Mouse (Mus musculus) neural tube, embryonic 12.5 days (tissue): ENCODE data around the gene Aurka. TPM values are rescaled to one million over a fixed set of nuclear protein-coding genes. Genes with fewer than 3 reads are reported as not detected.

ENCODE experiments used
- ATAC-seq: fragments of 200-750 bp; cut with Nextera tagmentation; 2 replicates; pipeline ENCODE4 v1.8.0; 2017; ENCODE audit warnings: low read depth, mild to moderate bottlenecking, moderate TSS enrichment, moderate library complexity; ENCODE audit not compliant: low FRiP score
- H3K27ac ChIP-seq: fragments of 300-500 bp; sonication (generic); 2 replicates; pipeline ENCODE4 v1.5.1; 2016
- H3K27me3 ChIP-seq: fragments of 300-500 bp; sonication (generic); replicated peaks from 2 replicates; pipeline ENCODE4 v1.6.1; 2016; ENCODE audit warnings: mild to moderate bottlenecking
- H3K36me3 ChIP-seq: fragments of 300-500 bp; sonication (generic); 2 replicates; pipeline ENCODE4 v1.6.1; 2016; ENCODE audit warnings: mild to moderate bottlenecking
- H3K4me1 ChIP-seq: fragments of 300-500 bp; sonication (generic); 2 replicates; pipeline ENCODE4 v1.6.1; 2016
- H3K4me2 ChIP-seq: fragments of 300-500 bp; sonication (generic); replicated peaks from 2 replicates; pipeline ENCODE4 v1.6.1; 2016; ENCODE audit warnings: mild to moderate bottlenecking
- H3K4me3 ChIP-seq: fragments of 300-500 bp; sonication (generic); 2 replicates; pipeline ENCODE4 v1.5.1; 2016
- H3K9ac ChIP-seq: fragments of 300-500 bp; sonication (generic); 2 replicates; pipeline ENCODE4 v1.6.1; 2016; ENCODE audit warnings: mild to moderate bottlenecking
- H3K9me3 ChIP-seq: fragments of 300-500 bp; sonication (generic); 2 replicates; pipeline ENCODE4 v1.6.1; 2016; ENCODE audit warnings: mild to moderate bottlenecking
- WGBS: fragments of 180-500 bp; shearing (Covaris S2); methylation state at CpG from one replicate; pipeline ENCODE4 v1.1.7; 2016; 5-methylcytosine and 5-hydroxymethylcytosine counted together
- polyA plus RNA-seq: library from polyadenylated mRNA; unstranded; fragments of >200 nt; fragmentation: Nextera tagmentation; extraction: Ambion mirVana; gene quantifications from 2 replicates; pipeline ENCODE4 v1.2.1, GENCODE M21; 2016

Gene Aurka
- 84.6 and 87.3 TPM in 2 replicates for polyA plus RNA-seq

- Histone ChIP-seq H3K4me1 (peaks cover 29% of the 10 kb centered on the region), H3K9ac (peak within 1 kb of the TSS; percentile 84), H3K4me3 (peak within 1 kb of the TSS; percentile 93), H3K27me3 (no peaks in the 10 kb centered on the region), H3K36me3 (peaks cover 41% of the 10 kb centered on the region), H3K9me3 (no peaks in the 10 kb centered on the region), H3K4me2 (peak within 1 kb of the TSS; percentile 85), H3K27ac (peak within 1 kb of the TSS; percentile 62)
- WGBS, result under 1% methylated on average over 66 of the region's 66 CpGs
- ATAC-seq, result peak; percentile 97
Observed at GRCm38 (mm10) chr2:172370411-172371223, at the start of gene Aurka, which contains the start of gene Cstf1. Gene Aurka, minus strand, starts transcription at chr2:172370535. Gene Cstf1, plus strand, starts transcription at chr2:172370681.

GRCm38 (mm10) chr2:172418208-172418607, 47.9 kb upstream of the Aurka start:
- Histone ChIP-seq H3K9me3 (no peaks in the 10 kb centered on the region), H3K36me3 (no peaks in the 10 kb centered on the region), H3K9ac (no peak overlapping the region), H3K4me1 (0 out of 2 replicates have a peak, but pooled peaks cover 2% of the 10 kb centered on the region), H3K27me3 (no peaks in the 10 kb centered on the region), H3K4me2 (no peak overlapping the region), H3K4me3 (no peak overlapping the region), H3K27ac (no peak overlapping the region)
- no peak for ATAC-seq
- WGBS, result 89% methylated on average over 5 of the region's 5 CpGs

- Histone ChIP-seq H3K4me3 (no peak overlapping the region), H3K4me1 (0 out of 2 replicates have a peak, but pooled peaks cover 9% of the 10 kb centered on the region), H3K9me3 (no peaks in the 10 kb centered on the region), H3K4me2 (no peak overlapping the region), H3K36me3 (no peaks in the 10 kb centered on the region), H3K9ac (no peak overlapping the region), H3K27ac (no peak overlapping the region), H3K27me3 (no peaks in the 10 kb centered on the region)
- WGBS, result 87% methylated on average over 5 of the region's 5 CpGs
- no peak for ATAC-seq
Observed at GRCm38 (mm10) chr2:172416876-172417275, 46.5 kb upstream of the Aurka start.

- Histone ChIP-seq H3K36me3 (no peaks in the 10 kb centered on the region), H3K4me3 (no peak overlapping the region), H3K27ac (no peak overlapping the region), H3K9ac (no peak overlapping the region), H3K9me3 (no peaks in the 10 kb centered on the region), H3K4me2 (no peak overlapping the region), H3K4me1 (0 out of 2 replicates have a peak, but pooled peaks cover 9% of the 10 kb centered on the region), H3K27me3 (no peaks in the 10 kb centered on the region)
- WGBS, result 66% methylated on average over 12 of the region's 12 CpGs
- no peak for ATAC-seq
Observed at GRCm38 (mm10) chr2:172416218-172416617, 45.9 kb upstream of the Aurka start.

- H3K27me3 ChIP-seq, result no peaks in the 10 kb centered on the region
- H3K9me3 ChIP-seq, result no peaks in the 10 kb centered on the region
- no peak overlapping the region for H3K9ac ChIP-seq
- 0 out of 2 replicates have a peak, but pooled peaks cover 9% of the 10 kb centered on the region for H3K4me1 ChIP-seq
- no peak overlapping the region for H3K4me3 ChIP-seq
- H3K36me3 ChIP-seq, result no peaks in the 10 kb centered on the region
- WGBS, result 51% methylated on average over 5 of the region's 5 CpGs
- ATAC-seq, result no peak
- H3K27ac ChIP-seq, result no peak overlapping the region
- H3K4me2 ChIP-seq, result no peak overlapping the region
Observed at GRCm38 (mm10) chr2:172413894-172414293, 43.6 kb upstream of the Aurka start.

GRCm38 (mm10) chr2:172413273-172413672, 42.9 kb upstream of the Aurka start:
- no peak for ATAC-seq
- no peak overlapping the region for H3K9ac ChIP-seq
- no peak overlapping the region for H3K27ac ChIP-seq
- 32% methylated on average over 4 of the region's 4 CpGs for WGBS
- H3K9me3 ChIP-seq, result no peaks in the 10 kb centered on the region
- no peaks in the 10 kb centered on the region for H3K36me3 ChIP-seq
- no peak overlapping the region for H3K4me3 ChIP-seq
- H3K27me3 ChIP-seq, result no peaks in the 10 kb centered on the region
- 0 out of 2 replicates have a peak, but pooled peaks cover 9% of the 10 kb centered on the region for H3K4me1 ChIP-seq
- H3K4me2 ChIP-seq, result no peak overlapping the region

- Histone ChIP-seq H3K27ac (no peak overlapping the region), H3K9me3 (no peaks in the 10 kb centered on the region), H3K4me3 (no peak overlapping the region), H3K27me3 (no peaks in the 10 kb centered on the region), H3K4me2 (peak overlapping the region; percentile 28; the same call in 1 of the 2 replicates), H3K36me3 (no peaks in the 10 kb centered on the region), H3K4me1 (0 out of 2 replicates have a peak, but pooled peaks cover 9% of the 10 kb centered on the region), H3K9ac (no peak overlapping the region)
- peak; percentile 56 for ATAC-seq
- WGBS, result 25% methylated on average over 9 of the region's 9 CpGs
Observed at GRCm38 (mm10) chr2:172412454-172412853, 42.1 kb upstream of the Aurka start.

- no peak for ATAC-seq
- Histone ChIP-seq H3K9ac (no peak overlapping the region), H3K4me3 (no peak overlapping the region), H3K27me3 (no peaks in the 10 kb centered on the region), H3K9me3 (no peaks in the 10 kb centered on the region), H3K4me1 (0 out of 2 replicates have a peak, but pooled peaks cover 9% of the 10 kb centered on the region), H3K4me2 (no peak overlapping the region), H3K36me3 (no peaks in the 10 kb centered on the region), H3K27ac (no peak overlapping the region)
- 78% methylated on average over 11 of the region's 11 CpGs for WGBS
Observed at GRCm38 (mm10) chr2:172411091-172411490, 40.8 kb upstream of the Aurka start.

- H3K27me3 ChIP-seq, result no peaks in the 10 kb centered on the region
- H3K4me2 ChIP-seq, result no peak overlapping the region
- H3K4me1 ChIP-seq, result 0 out of 2 replicates have a peak, but pooled peaks cover 9% of the 10 kb centered on the region
- H3K27ac ChIP-seq, result no peak overlapping the region
- no peak for ATAC-seq
- H3K4me3 ChIP-seq, result no peak overlapping the region
- no peaks in the 10 kb centered on the region for H3K9me3 ChIP-seq
- H3K9ac ChIP-seq, result no peak overlapping the region
- WGBS, result 90% methylated on average over 2 of the region's 2 CpGs
- no peaks in the 10 kb centered on the region for H3K36me3 ChIP-seq
Observed at GRCm38 (mm10) chr2:172410686-172411085, 40.4 kb upstream of the Aurka start.

- Histone ChIP-seq H3K9me3 (no peaks in the 10 kb centered on the region), H3K9ac (no peak overlapping the region), H3K36me3 (no peaks in the 10 kb centered on the region), H3K4me2 (no peak overlapping the region), H3K4me3 (no peak overlapping the region), H3K27me3 (no peaks in the 10 kb centered on the region), H3K27ac (no peak overlapping the region), H3K4me1 (0 out of 2 replicates have a peak, but pooled peaks cover under 1% of the 10 kb centered on the region)
- WGBS, result 79% methylated on average over 2 of the region's 2 CpGs
- no peak for ATAC-seq
Observed at GRCm38 (mm10) chr2:172407499-172407898, 37.2 kb upstream of the Aurka start.

GRCm38 (mm10) chr2:172406173-172406572, 35.8 kb upstream of the Aurka start:
- no peaks in the 10 kb centered on the region for H3K36me3 ChIP-seq
- 82% methylated on average over 4 of the region's 4 CpGs for WGBS
- no peak overlapping the region for H3K4me2 ChIP-seq
- H3K4me1 ChIP-seq, result no peaks in the 10 kb centered on the region
- H3K4me3 ChIP-seq, result no peak overlapping the region
- no peak overlapping the region for H3K27ac ChIP-seq
- H3K27me3 ChIP-seq, result no peaks in the 10 kb centered on the region
- no peak overlapping the region for H3K9ac ChIP-seq
- ATAC-seq, result no peak
- H3K9me3 ChIP-seq, result no peaks in the 10 kb centered on the region

GRCm38 (mm10) chr2:172405011-172405410, 34.7 kb upstream of the Aurka start:
- H3K9ac ChIP-seq, result no peak overlapping the region
- no peaks in the 10 kb centered on the region for H3K36me3 ChIP-seq
- no peak overlapping the region for H3K27ac ChIP-seq
- no peak for ATAC-seq
- no peaks in the 10 kb centered on the region for H3K9me3 ChIP-seq
- no peaks in the 10 kb centered on the region for H3K27me3 ChIP-seq
- no peak overlapping the region for H3K4me3 ChIP-seq
- 78% methylated on average over 3 of the region's 3 CpGs for WGBS
- no peaks in the 10 kb centered on the region for H3K4me1 ChIP-seq
- no peak overlapping the region for H3K4me2 ChIP-seq
